Mouse (Mus musculus) lung, postnatal 0 days (tissue): ENCODE measurements at regions not wholly inside any gene's neighbourhood (a gene's known extent, or its start where the extent isn't known, plus 50 kb on each side); places are given as distances from the start of the nearest gene placed in this dataset.

ENCODE experiments used
- ATAC-seq: fragments of 200-750 bp; cut with Nextera tagmentation; 2 replicates; pipeline ENCODE4 v1.8.0; 2017; ENCODE audit warnings: moderate library complexity
- DNase-seq: peaks from one replicate; pipeline ENCODE4 v3.0.0-alpha.2; 2016; ENCODE audit warnings: low spot score
- H3K27ac ChIP-seq: fragments of 300-500 bp; sonication (generic); 2 replicates; pipeline ENCODE4 v1.5.1; 2014; ENCODE audit warnings: antibody characterized with exemption, mild to moderate bottlenecking, low read length, mixed read lengths
- H3K27me3 ChIP-seq: fragments of 300-500 bp; sonication (generic); replicated peaks from 2 replicates; pipeline ENCODE4 v1.6.1; 2014; ENCODE audit warnings: low read length, mixed read lengths; ENCODE audit not compliant: insufficient read depth
- H3K36me3 ChIP-seq: fragments of 300-500 bp; sonication (generic); 2 replicates; pipeline ENCODE4 v1.6.1; 2014; ENCODE audit warnings: low read length, mixed read lengths; ENCODE audit not compliant: insufficient read depth
- H3K4me1 ChIP-seq: fragments of 300-500 bp; sonication (generic); 2 replicates; pipeline ENCODE4 v1.6.1; 2014; ENCODE audit warnings: antibody characterized with exemption, low read depth, low read length, mixed read lengths; ENCODE audit not compliant: insufficient read depth
- H3K4me2 ChIP-seq: fragments of 300-500 bp; sonication (generic); replicated peaks from 2 replicates; pipeline ENCODE4 v1.6.1; 2014; ENCODE audit warnings: low read depth, mild to moderate bottlenecking, low read length, moderate library complexity, mixed read lengths
- H3K4me3 ChIP-seq: fragments of 300-500 bp; sonication (generic); 2 replicates; pipeline ENCODE4 v1.5.1; 2014; ENCODE audit warnings: low read depth, low read length
- H3K9ac ChIP-seq: fragments of 300-500 bp; sonication (generic); replicated peaks from 2 replicates; pipeline ENCODE4 v1.6.1; 2014; ENCODE audit warnings: low read depth, mild to moderate bottlenecking
- H3K9me3 ChIP-seq: fragments of 300-500 bp; sonication (generic); 2 replicates; pipeline ENCODE4 v1.6.1; 2016; ENCODE audit warnings: low read length, mixed read lengths
- CTCF ChIP-seq: IDR thresholded peaks from 2 replicates; pipeline ENCODE4 v1.5.1; 2016; ENCODE audit warnings: antibody characterized with exemption, mild to moderate bottlenecking
- EP300 ChIP-seq: IDR thresholded peaks from 2 replicates; pipeline ENCODE4 v1.6.1; 2016; ENCODE audit warnings: antibody characterized with exemption, mild to moderate bottlenecking, control low read depth
- WGBS: fragments of 180-500 bp; shearing (Covaris S2); extraction: QIAGEN DNeasy Blood & Tissue Kit; methylation state at CpG from one replicate; pipeline ENCODE4 v1.1.7; 2014; 5-methylcytosine and 5-hydroxymethylcytosine counted together

- H3K27ac ChIP-seq = no peak overlapping the region
- WGBS = 74% methylated on average over 1 of the region's 1 CpGs
- DNase-seq = no peak
- no peaks in the 10 kb centered on the region for H3K4me1 ChIP-seq
- H3K27me3 ChIP-seq = no peaks in the 10 kb centered on the region
- no peak overlapping the region for H3K4me3 ChIP-seq
- no peaks in the 10 kb centered on the region for H3K9me3 ChIP-seq
- no peak overlapping the region for H3K4me2 ChIP-seq
- no peaks in the 10 kb centered on the region for H3K36me3 ChIP-seq
- H3K9ac ChIP-seq = no peak overlapping the region
- TF ChIP-seq CTCF = no peak
- no peak for TF ChIP-seq EP300
- ATAC-seq = no peak
These were observed 448.1 kb downstream of the 1190002N15Rik start for GRCm38 (mm10) chr9:94089759-94090158.

- no peak for TF ChIP-seq CTCF
- H3K27me3 ChIP-seq = no peaks in the 10 kb centered on the region
- ATAC-seq = no peak
These were observed 454.1 kb downstream of the 1190002N15Rik start for GRCm38 (mm10) chr9:94083629-94084411.

GRCm38 (mm10) chr9:94074904-94075303, 463.0 kb downstream of the 1190002N15Rik start:
- no peaks in the 10 kb centered on the region for H3K36me3 ChIP-seq
- DNase-seq = no peak
- no peak overlapping the region for H3K9ac ChIP-seq
- no peak overlapping the region for H3K4me2 ChIP-seq
- no peaks in the 10 kb centered on the region for H3K4me1 ChIP-seq
- no peak overlapping the region for H3K27ac ChIP-seq
- H3K9me3 ChIP-seq = no peaks in the 10 kb centered on the region
- no peak for ATAC-seq
- H3K4me3 ChIP-seq = no peak overlapping the region
- TF ChIP-seq CTCF (no peak), EP300 (no peak)
- WGBS = 41% methylated on average over 2 of the region's 2 CpGs
- H3K27me3 ChIP-seq = no peaks in the 10 kb centered on the region

More at GRCm38 (mm10) chr9:94083629-94084411, 454.1 kb downstream of the 1190002N15Rik start:
- Histone ChIP-seq H3K4me3 (no peak overlapping the region), H3K9me3 (no peaks in the 10 kb centered on the region), H3K27ac (no peak overlapping the region), H3K4me2 (no peak overlapping the region), H3K36me3 (no peaks in the 10 kb centered on the region), H3K4me1 (no peaks in the 10 kb centered on the region), H3K9ac (no peak overlapping the region)
- DNase-seq = no peak
- WGBS = 68% methylated on average over 3 of the region's 3 CpGs

- no peaks in the 10 kb centered on the region for H3K4me1 ChIP-seq
- DNase-seq (no peak), ATAC-seq (no peak)
- TF ChIP-seq EP300 = no peak
- TF ChIP-seq CTCF = no peak
- 31% methylated on average over 1 of the region's 1 CpGs for WGBS
- H3K27me3 ChIP-seq = no peaks in the 10 kb centered on the region
- no peak overlapping the region for H3K4me3 ChIP-seq
- no peaks in the 10 kb centered on the region for H3K9me3 ChIP-seq
- H3K36me3 ChIP-seq = no peaks in the 10 kb centered on the region
- H3K27ac ChIP-seq = no peak overlapping the region
- no peak overlapping the region for H3K4me2 ChIP-seq
- H3K9ac ChIP-seq = no peak overlapping the region
These were observed 470.8 kb downstream of the 1190002N15Rik start for GRCm38 (mm10) chr9:94067121-94067520.

- Histone ChIP-seq H3K27ac (no peak overlapping the region), H3K4me3 (no peak overlapping the region), H3K27me3 (no peaks in the 10 kb centered on the region), H3K9ac (no peak overlapping the region), H3K36me3 (no peaks in the 10 kb centered on the region), H3K4me1 (no peaks in the 10 kb centered on the region), H3K4me2 (no peak overlapping the region), H3K9me3 (no peaks in the 10 kb centered on the region)
- 78% methylated on average over 4 of the region's 4 CpGs for WGBS
- no peak for DNase-seq
- no peak for ATAC-seq
- TF ChIP-seq CTCF (no peak), EP300 (no peak)
These were observed 484.7 kb downstream of the 1190002N15Rik start for GRCm38 (mm10) chr9:94053229-94053628.

GRCm38 (mm10) chr9:94047845-94048244, 490.0 kb downstream of the 1190002N15Rik start:
- DNase-seq (no peak), ATAC-seq (no peak)
- Histone ChIP-seq H3K4me2 (no peak overlapping the region), H3K4me3 (no peak overlapping the region), H3K4me1 (no peaks in the 10 kb centered on the region), H3K9ac (no peak overlapping the region), H3K36me3 (no peaks in the 10 kb centered on the region), H3K9me3 (no peaks in the 10 kb centered on the region), H3K27me3 (no peaks in the 10 kb centered on the region), H3K27ac (no peak overlapping the region)
- no peak for TF ChIP-seq CTCF
- TF ChIP-seq EP300 = no peak
- 72% methylated on average over 7 of the region's 7 CpGs for WGBS
